Mouse (Mus musculus) hematopoietic stem cell, adult 5-6 weeks (primary cell): ENCODE data around the gene Cnbp. TPM values are rescaled to one million over a fixed set of nuclear protein-coding genes. Genes with fewer than 3 reads are reported as not detected.

Source experiments
- ATAC-seq, 2 experiments: fragments of 125-278 bp in 1 of 2; replicated peaks in 1 of 2; 2 replicates each; pipeline ENCODE4 v1.8.0; 2016 to 2017; ENCODE audit warnings: inconsistent platforms in 2 of 2, mild to moderate bottlenecking in 2 of 2, moderate number of reproducible peaks in 2 of 2, low read depth in 1 of 2, moderate TSS enrichment in 1 of 2; ENCODE audit not compliant: low FRiP score in 2 of 2, poor library complexity in 2 of 2, severe bottlenecking in 2 of 2, insufficient read depth in 1 of 2, low TSS enrichment in 1 of 2
- total RNA-seq: library from RNA; stranded (forward); fragments of 172-1452, 232-1000 nt; gene quantifications from 2 replicates; pipeline ENCODE4 v1.2.3, GENCODE M21; 2017

Gene Cnbp
- 1,326 and 1,457 TPM in 2 replicates for total RNA-seq

DNA sequence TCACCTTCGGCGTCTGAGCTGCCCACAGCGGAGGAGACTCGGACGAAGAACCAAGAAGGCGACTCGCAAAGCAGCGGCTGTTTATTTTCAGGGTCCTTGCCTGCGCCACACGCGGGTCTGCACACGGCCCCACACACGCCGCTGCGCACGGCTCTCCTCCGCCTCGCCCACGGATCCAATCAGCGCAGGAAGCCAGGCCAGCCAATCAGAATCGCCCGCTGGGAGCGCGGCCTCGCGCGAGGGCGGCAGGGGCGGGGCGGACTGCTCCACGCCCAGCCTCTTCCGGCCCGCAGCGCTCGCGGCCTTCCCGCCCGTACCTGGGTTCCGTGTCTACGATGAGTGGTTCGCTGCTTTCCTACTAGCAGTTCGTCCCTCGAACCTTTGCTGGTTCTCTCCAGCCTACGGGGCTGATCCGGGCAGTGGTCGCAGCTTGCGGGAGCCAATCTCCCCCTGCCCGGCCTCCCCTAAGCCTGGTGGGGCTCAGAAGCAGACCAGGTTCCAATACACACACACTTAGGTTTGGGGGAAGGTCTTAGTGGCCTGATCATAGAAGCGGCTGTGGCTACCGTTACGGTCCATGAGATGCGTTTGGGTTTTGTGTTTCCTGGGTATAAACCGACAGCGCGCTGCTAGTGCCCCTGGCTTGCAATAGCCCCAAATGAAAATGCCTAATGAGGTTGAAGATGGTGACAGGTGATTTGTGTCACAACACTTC lies at the start of gene Cnbp:
Gene Cnbp, minus strand, starts transcription at position 207 of the 715 bp plus-strand sequence.
- ATAC-seq = peak; percentile 91 to 96

DNA sequence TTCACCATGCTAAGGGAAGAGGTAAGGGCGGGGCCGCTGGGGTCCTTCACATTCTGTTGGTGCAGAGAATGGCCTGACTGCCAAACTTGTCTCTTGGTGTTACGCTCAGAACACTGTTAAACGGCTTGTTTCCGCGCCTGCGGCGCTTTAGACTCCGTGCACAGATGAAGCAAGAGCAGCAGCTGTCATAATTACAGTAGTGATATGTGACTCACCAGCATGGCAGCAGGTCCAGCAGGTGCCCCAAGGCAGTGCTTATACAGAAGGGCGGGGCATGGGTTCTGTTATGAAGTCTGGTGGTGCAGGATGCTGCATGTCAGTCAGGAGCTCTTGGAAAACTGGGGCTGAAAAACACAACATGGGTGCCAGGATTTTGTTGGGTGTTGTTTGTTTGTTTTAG lies 47.1 kb upstream of the Cnbp start:
- no peak for ATAC-seq

GRCm38 (mm10) chr6:87893931-87894330 lies 43.0 kb upstream of the Cnbp start:
- no peak for ATAC-seq

GRCm38 (mm10) chr6:87887594-87888233 lies 36.8 kb upstream of the Cnbp start, which contains the start of gene Copg1:
Gene Copg1, plus strand, starts transcription at chr6:87887814.
- ATAC-seq = peak; percentile 91 to 95

DNA sequence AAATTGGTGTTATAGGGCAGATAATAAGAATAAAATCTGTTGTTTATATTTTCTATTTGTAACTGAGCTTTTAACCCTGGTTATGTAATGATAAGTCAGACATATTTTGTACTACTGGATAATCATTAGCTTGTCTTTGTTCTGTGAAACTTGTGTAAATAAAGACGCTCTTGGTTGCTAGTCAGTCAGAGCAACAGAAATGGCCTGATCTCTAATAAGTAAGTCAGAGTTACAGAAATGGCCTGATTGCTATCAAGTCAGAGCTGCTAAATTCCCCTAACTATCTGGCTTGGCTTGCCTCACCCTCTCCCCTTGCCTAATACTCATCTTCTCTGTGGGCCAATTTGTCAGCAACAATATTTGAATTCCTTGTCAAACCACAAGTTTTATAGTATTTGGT lies 35.8 kb upstream of the Cnbp start:
- ATAC-seq = no peak

- peak; percentile 57 to 59; a peak in 3 of 4 replicates for ATAC-seq
These were observed 31.9 kb upstream of the Cnbp start for GRCm38 (mm10) chr6:87882816-87883215.

DNA sequence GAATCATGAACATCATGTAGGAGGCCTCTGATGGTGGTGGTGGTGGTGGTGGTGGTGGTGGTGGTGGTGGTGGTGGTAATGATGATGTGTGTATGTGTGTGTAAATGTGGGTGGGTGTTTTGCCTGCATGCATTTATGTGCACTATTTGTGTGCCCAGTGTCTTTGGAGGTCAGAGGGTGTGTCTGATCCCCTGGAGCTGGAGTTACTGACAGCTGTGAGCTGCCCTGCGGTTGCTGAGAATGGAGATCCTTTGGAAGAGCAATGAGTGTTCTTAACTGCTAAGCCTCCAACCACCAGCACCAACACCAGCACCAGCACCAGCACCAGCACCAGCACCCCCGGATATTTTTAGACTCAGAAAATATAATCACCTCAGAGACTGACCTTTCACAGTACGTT lies 31.3 kb upstream of the Cnbp start:
- ATAC-seq = no peak

GRCm38 (mm10) chr6:87879628-87880027 lies 28.7 kb upstream of the Cnbp start:
- ATAC-seq = no peak

GRCm38 (mm10) chr6:87879010-87879409 lies 28.1 kb upstream of the Cnbp start:
- ATAC-seq = no peak

DNA sequence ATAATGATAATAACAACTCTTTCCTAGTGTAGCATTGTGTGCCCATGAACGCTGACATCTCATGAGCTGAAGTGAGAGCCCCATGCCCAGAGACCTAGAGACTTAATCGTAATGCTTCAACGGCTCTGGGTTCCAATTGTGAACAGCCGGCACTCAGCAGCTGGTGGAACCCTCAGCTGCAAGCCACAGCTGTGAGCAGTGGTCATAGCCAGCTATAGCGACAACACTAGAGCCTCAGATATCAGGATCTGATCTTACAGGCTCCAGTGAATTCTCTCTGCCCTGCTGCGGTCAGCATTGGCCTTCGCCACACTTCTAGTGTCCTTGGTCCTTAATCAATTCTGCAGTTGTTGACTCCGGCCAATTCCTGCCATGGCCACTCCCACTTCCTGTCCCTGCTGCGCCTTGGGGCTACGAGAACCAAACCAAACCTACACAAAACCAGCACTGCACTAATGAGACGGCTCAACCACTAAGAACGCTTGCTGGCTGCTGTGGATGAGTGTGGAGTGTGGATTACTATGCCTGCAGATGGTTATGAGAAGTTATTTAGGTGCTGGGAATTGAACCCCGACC lies 25.2 kb upstream of the Cnbp start:
- ATAC-seq = no peak

DNA sequence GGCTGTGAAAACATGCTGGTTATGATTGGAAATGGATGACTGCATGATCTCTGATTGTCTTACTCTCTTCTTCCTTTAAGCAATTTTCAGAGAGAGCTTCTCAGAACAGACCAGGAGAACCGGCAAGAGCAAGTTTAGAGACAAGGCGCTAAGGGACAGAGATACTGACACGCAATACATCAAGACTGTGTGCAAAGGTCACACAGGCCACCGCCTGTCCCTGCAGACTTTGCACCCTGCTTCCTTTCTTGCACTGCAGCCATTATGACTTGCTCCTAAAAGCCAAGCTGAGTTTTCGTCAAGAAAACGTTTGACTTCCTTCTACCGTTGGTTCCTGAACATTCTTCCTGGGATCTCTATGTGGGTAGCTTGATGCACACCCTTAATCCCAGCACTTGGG lies 24.7 kb upstream of the Cnbp start:
- ATAC-seq = no peak

DNA sequence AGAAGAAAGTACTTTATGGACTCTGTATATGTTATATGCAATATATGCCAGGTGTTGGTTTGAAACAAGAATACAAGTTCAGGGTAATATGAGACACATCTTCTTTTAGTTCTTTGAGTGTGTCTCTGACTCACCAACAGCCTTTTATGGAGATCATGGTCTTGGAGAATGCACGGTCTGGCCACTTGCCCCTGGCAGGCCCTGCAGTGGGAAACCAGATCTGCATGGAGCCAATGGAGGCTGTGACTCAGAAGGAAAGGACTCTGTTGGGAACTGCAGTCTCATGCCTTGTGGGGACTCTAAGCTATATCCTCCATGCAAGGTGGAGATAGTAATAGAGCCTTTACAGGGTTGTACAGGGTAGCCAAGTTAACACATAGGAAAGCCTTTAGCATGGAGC lies 24.2 kb upstream of the Cnbp start:
- no peak for ATAC-seq

DNA sequence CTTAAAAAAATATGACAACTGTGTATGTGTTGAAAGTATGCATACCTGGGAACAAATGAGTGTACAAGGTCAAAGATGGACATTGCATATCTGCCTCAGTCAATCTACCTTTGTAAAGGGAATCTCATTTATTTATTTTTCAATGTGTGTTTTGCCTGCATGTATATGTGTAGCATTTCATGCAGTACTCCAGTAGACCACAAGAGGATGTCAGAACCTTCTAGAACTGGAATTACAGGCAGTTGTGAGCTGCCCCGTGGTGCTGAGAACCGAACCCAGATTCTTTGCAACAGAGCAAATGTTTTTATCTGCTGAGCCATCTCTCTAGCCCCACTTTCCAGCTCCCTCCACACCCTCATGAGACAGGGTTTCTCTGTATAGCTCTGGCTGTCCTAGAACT lies 23.1 kb upstream of the Cnbp start:
- no peak for ATAC-seq

DNA sequence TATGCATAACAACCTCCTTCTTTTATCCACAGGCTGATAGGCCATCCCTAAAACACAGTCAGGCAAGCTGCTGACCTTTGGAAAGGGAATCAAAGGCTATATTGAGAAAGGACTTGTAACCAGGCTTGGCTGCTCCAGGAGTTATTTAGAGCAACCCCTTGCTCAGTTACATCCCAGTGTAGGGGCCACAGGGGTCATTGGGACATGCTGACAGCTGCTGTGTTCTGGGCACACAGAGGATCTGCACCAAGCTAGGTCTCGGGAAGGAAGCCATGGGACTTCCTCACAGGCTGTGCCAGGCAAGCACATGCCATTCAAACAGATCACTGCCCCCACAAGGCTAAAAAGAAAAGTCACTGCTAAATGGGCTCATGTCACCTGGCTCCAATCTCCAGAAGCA lies 22.2 kb upstream of the Cnbp start:
- peak; percentile 42 to 43; a peak in 1 of 4 replicates for ATAC-seq

- ATAC-seq = no peak
These were observed 20.3 kb upstream of the Cnbp start for GRCm38 (mm10) chr6:87871240-87871639.

GRCm38 (mm10) chr6:87870440-87870839 lies 19.5 kb upstream of the Cnbp start:
- no peak for ATAC-seq

DNA sequence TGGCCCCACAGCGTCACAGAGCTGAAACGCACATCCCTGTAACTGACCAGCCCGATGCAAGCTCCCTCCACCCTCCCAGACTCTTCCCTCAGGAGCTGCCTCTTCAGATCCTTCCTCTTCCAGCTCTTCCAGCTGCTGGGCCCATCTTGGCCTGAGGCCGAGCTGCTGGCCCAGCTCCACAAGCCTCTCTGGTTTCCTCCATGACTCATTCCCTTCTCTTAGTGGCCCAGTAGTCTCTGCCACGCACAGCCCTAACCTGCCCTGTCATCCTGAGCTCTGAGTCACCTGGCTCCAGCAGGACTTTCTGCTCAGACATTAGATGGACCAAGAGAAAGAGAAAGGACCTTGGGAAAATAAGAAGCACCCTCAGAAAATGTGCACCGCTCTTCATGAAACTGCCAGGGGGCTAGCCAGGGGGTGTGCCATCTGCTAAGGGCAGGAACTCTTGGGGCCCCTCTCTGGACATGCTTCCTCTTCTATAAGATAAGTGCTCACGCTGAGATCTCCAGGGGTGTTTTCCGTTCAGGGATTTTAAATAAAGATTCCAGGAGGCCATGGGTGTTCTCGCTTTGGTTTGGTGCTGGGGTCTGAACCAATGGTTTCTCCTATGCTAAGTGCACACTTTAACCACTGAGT lies 18.1 kb upstream of the Cnbp start:
- peak; percentile 71 to 82 for ATAC-seq

GRCm38 (mm10) chr6:87867256-87867655 lies 16.4 kb upstream of the Cnbp start:
- no peak for ATAC-seq
